Mouse (Mus musculus) A20 (cell line): ENCODE results near the gene Speer1.
"Not testable (repeated sequence)": the region's sequence is repeated elsewhere in the genome, so short reads cannot be mapped to it uniquely, and the experiment has no call there.

Experiments
- DNase-seq: peaks from one replicate; pipeline ENCODE4 v3.0.0-alpha.2; 2011; ENCODE audit warnings: low read depth, low spot score

Speer1 gene

GRCm38 (mm10) chr5:11341216-11341615, at the start of gene Speer1:
Gene Speer1 (plus strand): TSS chr5:11341516.
- not testable (repeated sequence) for DNase-seq
